Mouse (Mus musculus) erythroblast, embryonic 14.5 days (primary cell): ENCODE results near the gene Pigh. TPM values are rescaled to one million over a fixed set of nuclear protein-coding genes. Genes with fewer than 3 reads are reported as not detected.

Experiments
- H3K27me3 ChIP-seq: 2 replicates; pipeline ENCODE4 v1.6.1; 2012; ENCODE audit warnings: inconsistent platforms; ENCODE audit not compliant: control insufficient read depth
- H3K36me3 ChIP-seq: 2 replicates; pipeline ENCODE4 v1.6.1; 2012; ENCODE audit warnings: mild to moderate bottlenecking, inconsistent platforms; ENCODE audit not compliant: control insufficient read depth
- H3K4me1 ChIP-seq: 2 replicates; pipeline ENCODE4 v1.6.1; 2012; ENCODE audit warnings: inconsistent platforms; ENCODE audit not compliant: control insufficient read depth
- H3K4me3 ChIP-seq: replicated peaks from 2 replicates; pipeline ENCODE3; 2012; ENCODE audit warnings: moderate library complexity, mild to moderate bottlenecking, inconsistent platforms
- H3K9me3 ChIP-seq: 2 replicates; pipeline ENCODE4 v1.6.1; 2012; ENCODE audit warnings: low read length, inconsistent platforms, mixed read lengths; ENCODE audit not compliant: control insufficient read depth
- GATA1 ChIP-seq: IDR thresholded peaks from 2 replicates; pipeline ENCODE4 v1.6.1; 2012; ENCODE audit warnings: low read length, inconsistent platforms, mixed read lengths
- TAL1 ChIP-seq: IDR thresholded peaks from 3 replicates; pipeline ENCODE4 v1.6.1; 2012; ENCODE audit warnings: low read length, inconsistent platforms, mixed read lengths
- polyA plus RNA-seq: library from polyadenylated mRNA; stranded (reverse); fragments of >175 nt; gene quantifications from 2 replicates; pipeline ENCODE4 v1.2.3, GENCODE M21; 2012

Pigh gene
- polyA plus RNA-seq, 1 experiment: not detected

DNA sequence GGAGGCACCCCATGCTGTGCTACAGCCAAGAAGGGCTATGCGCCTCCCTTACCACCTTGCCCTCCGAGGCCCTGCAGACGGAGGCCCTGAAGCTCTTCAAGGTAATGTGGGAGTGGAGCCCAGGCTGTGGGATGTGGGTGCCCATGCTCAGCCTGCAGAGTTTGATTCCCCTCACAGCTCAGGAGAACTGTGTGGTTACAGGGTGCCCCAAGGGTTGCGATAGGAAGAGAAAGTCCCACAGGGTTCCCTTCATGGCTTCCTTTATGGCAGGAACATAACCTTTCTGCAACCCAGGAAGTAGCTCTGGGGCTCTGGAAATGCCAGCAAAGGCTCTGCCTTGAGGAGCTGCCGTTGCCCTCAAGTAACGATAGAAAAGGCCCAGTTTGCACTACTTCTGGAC lies 19.5 kb downstream of the Pigh start:
- Histone ChIP-seq H3K36me3 (peaks cover 9% of the 10 kb centered on the region), H3K27me3 (no peaks in the 10 kb centered on the region), H3K9me3 (no peaks in the 10 kb centered on the region), H3K4me1 (peaks cover 2% of the 10 kb centered on the region; the same call in 1 of the 2 replicates), H3K4me3 (no peak overlapping the region)
- TF ChIP-seq TAL1: no peak
- TF ChIP-seq GATA1: no peak

DNA sequence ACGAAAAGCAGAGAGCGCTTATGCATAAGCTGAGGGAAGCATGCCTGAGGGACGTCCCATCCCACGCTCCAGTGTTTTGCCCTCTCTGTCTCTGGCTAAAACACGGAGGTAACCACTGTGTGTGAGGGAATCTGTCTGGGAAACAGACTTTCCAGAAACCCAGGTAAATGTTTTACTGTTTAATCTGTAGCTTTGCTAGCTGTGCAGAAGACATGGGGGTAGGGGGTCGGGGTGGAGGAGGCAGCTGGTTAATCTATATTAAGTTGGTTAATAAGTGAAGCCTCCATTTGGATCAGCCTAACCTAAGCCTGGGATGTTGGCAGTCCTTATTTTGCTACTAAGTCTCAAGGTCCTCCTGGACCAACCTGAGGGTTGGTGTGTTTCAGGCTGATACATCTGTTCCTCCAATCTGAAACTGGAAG lies 20.3 kb downstream of the Pigh start:
- TF ChIP-seq TAL1: no peak
- no peak for TF ChIP-seq GATA1
- no peaks in the 10 kb centered on the region for H3K27me3 ChIP-seq
- H3K4me3 ChIP-seq: no peak overlapping the region
- peaks cover 2% of the 10 kb centered on the region; the same call in 1 of the 2 replicates for H3K4me1 ChIP-seq
- H3K36me3 ChIP-seq: peaks cover 4% of the 10 kb centered on the region
- no peaks in the 10 kb centered on the region for H3K9me3 ChIP-seq

DNA sequence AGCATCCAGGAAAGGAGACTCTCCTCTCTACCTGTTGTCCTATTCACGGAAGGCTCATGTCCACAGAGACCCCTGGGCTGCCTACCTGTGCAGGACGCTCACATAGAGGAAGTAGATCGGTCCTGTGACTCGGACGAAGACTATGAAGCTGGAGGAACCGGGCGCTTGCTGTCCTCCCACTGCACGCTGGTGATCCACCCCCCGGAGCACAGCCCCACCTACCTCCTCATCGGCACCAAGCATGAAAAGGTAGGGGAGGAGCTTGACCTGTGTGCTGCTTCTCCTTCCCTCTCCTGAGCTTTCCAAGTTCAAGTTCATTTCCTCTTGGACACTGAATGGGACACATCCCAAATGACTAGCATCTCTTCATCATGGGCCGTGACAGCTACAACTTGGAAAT lies 21.1 kb downstream of the Pigh start:
- Histone ChIP-seq H3K4me1 (peaks cover 2% of the 10 kb centered on the region; the same call in 1 of the 2 replicates), H3K27me3 (no peaks in the 10 kb centered on the region), H3K9me3 (no peaks in the 10 kb centered on the region), H3K4me3 (no peak overlapping the region), H3K36me3 (peaks cover 1% of the 10 kb centered on the region)
- TF ChIP-seq TAL1: no peak
- no peak for TF ChIP-seq GATA1

DNA sequence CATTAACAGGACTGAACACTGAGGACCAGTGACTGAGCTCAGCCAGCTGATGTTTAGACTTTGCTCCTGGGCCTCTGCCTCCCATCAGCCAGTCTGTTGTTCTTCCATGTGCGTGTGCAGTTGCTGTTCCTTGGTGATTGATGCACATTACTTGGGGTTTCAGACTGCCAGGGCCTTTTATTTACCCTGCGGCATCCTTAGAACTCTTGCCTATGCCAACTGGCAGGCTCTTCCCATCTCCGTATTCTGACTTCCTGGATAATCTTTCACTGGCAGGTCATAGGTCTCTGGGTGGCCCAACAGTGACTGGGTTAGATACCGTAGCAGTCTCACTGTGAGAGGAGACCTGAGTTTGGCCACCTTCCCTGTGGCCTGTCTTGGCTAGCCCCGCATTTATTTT lies 21.9 kb downstream of the Pigh start:
- Histone ChIP-seq H3K4me3 (no peak overlapping the region), H3K4me1 (peaks cover 2% of the 10 kb centered on the region; the same call in 1 of the 2 replicates), H3K36me3 (no peaks in the 10 kb centered on the region; the same call in 1 of the 2 replicates), H3K27me3 (no peaks in the 10 kb centered on the region), H3K9me3 (no peaks in the 10 kb centered on the region)
- no peak for TF ChIP-seq GATA1
- TF ChIP-seq TAL1: no peak

DNA sequence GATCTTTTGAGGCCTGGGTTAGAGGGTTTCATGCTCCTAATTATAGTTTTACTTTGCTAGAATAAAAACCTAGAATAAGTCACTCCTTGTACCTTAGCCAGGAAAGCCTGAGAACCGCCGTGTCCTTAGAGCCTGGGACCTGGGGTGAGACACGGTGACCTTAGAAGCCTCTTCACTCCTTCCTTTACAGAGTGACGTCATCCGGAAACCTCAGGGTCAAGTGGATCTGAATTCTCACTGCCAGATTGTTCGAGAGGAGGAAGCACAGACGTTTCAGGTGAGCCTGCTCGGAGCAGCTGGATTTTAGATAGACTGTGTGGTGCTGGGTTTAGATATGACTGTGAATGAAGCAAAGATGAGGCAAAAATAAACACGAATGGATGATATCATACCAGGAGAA lies 23.0 kb downstream of the Pigh start:
- H3K36me3 ChIP-seq: no peaks in the 10 kb centered on the region
- no peaks in the 10 kb centered on the region for H3K9me3 ChIP-seq
- no peak for TF ChIP-seq TAL1
- peaks cover 2% of the 10 kb centered on the region; the same call in 1 of the 2 replicates for H3K4me1 ChIP-seq
- H3K4me3 ChIP-seq: no peak overlapping the region
- H3K27me3 ChIP-seq: no peaks in the 10 kb centered on the region

DNA sequence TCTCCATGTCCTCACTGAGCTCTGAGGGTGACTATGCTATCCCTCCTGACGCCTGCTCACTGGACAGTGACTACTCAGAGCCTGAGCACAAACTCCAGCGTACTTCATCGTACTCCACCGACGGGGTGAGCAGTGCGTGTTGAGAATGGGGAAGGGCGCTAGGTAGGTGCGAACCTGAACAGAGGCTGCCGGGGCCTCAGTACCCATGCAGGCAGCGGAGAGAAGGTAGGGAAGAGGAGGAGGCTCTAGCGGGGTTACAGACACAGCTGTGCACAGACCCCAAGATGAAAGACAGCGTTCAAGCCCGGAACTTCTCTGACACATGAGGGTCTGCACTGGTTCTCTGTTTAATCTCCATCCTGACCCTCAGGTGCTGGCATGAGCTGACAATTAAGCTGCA lies 25.0 kb downstream of the Pigh start:
- Histone ChIP-seq H3K36me3 (no peaks in the 10 kb centered on the region), H3K4me3 (no peak overlapping the region), H3K4me1 (peaks cover 2% of the 10 kb centered on the region; the same call in 1 of the 2 replicates), H3K27me3 (no peaks in the 10 kb centered on the region), H3K9me3 (no peaks in the 10 kb centered on the region)
- no peak for TF ChIP-seq GATA1
- no peak for TF ChIP-seq TAL1

DNA sequence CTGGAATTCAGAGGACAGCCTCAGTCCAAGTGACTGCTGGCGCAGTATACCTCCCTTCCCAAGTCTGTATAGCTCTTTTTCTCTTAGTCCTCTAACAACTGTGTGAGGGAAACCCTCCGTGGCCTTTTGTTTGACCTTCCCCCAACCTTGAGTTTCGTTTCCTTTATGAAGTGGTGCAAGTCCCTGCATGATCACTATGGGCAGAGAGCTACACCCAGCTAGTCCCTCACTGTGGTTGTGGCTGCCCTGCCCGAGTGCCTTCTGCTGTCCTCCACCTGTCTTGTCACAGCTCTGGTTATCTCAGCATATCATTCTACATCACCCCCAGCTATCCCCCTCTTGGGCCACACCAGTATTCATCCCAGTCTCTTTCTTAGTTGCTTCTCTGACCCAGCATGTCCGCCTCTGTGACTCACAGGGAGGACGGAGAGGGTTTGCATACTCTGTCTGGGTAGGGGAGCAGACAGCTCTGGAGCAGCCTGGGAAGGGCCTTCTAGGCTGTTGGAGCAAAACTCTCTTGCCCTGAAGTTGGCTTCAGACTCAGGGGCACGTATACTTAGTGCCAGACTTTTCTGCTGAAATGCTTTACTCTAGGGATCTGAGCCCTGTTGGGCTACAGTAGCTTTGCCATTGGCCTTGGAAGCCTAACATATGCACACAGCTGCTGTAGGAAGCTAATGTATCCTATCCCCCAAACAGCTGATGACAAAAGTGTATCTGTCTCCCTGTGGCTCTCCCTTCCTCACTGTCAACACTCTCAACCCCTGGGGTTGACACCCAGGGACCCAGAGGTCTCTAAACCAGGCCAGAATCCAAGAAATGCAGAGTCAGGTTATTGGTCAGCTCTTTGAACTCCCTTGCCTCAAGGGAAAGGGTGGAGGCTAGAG lies 28.4 kb downstream of the Pigh start:
- TF ChIP-seq GATA1 (no peak), TAL1 (no peak)
- Histone ChIP-seq H3K27me3 (no peaks in the 10 kb centered on the region), H3K36me3 (no peaks in the 10 kb centered on the region), H3K9me3 (no peaks in the 10 kb centered on the region), H3K4me3 (no peak overlapping the region), H3K4me1 (no peaks in the 10 kb centered on the region)

DNA sequence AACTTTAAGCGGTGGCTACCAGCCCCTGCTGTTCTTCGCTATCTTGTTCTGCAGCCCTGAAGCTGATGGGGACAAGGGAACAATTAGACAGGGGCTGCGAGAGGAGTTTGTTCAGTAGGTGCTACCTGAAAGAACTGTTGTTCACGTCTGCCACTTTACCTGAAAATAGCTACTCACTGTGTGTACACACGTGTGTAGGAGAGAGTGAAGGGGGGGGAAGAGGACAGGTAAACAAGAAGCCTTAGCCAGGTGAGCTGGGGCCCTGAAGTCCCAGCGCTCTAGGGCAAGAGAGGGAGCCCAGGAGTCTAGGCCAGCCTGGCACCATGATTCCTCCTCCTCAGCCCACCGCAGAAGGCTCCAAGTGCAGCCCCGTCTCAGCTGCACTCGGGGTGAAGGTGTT lies 29.3 kb downstream of the Pigh start:
- TF ChIP-seq TAL1 (no peak), GATA1 (no peak)
- no peaks in the 10 kb centered on the region for H3K36me3 ChIP-seq
- H3K4me3 ChIP-seq: no peak overlapping the region
- H3K4me1 ChIP-seq: peaks cover 4% of the 10 kb centered on the region
- no peaks in the 10 kb centered on the region for H3K27me3 ChIP-seq
- H3K9me3 ChIP-seq: no peaks in the 10 kb centered on the region

DNA sequence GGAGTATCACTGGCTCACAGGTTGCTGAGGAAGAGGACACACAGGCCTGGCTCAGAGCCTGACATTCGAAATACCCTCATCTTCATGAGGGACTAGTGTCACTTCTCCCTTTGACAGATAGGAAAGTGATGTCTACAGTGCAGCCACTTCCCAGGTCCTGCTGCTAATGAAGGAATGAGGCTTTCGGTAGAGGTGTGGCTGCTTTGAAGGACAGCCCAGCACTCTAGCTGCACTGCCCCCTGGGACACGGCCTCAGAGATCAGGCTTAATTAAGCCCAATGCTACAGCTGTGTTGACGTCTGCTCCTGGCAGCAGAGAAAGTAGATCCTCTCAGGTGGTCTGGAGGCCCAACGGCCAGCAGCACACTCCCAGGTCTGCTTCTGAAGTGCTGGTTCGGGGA lies 29.9 kb downstream of the Pigh start:
- Histone ChIP-seq H3K4me3 (no peak overlapping the region), H3K9me3 (no peaks in the 10 kb centered on the region), H3K27me3 (no peaks in the 10 kb centered on the region), H3K4me1 (peaks cover 7% of the 10 kb centered on the region), H3K36me3 (no peaks in the 10 kb centered on the region)
- no peak for TF ChIP-seq GATA1
- no peak for TF ChIP-seq TAL1
